Mouse (Mus musculus) erythroblast, adult 5-6 weeks (primary cell): ENCODE results near the gene Ptprg. TPM values are rescaled to one million over a fixed set of nuclear protein-coding genes. Genes with fewer than 3 reads are reported as not detected.

Experiments
- ATAC-seq: replicated peaks from 2 replicates; pipeline ENCODE4 v1.8.0; 2016; ENCODE audit warnings: moderate number of reproducible peaks, mild to moderate bottlenecking, moderate TSS enrichment, inconsistent platforms; ENCODE audit not compliant: poor library complexity, low FRiP score, severe bottlenecking
- total RNA-seq, 2 experiments: library from RNA; stranded (forward) in 1 of 2; stranded (reverse) in 1 of 2; fragments of 150-400 nt in 1 of 2; fragments of 200-764, 138-1000 nt in 1 of 2; gene quantifications; 2 replicates each; pipeline versions ENCODE4 v1.2.3 to v1.2.4; 2015 to 2017; ENCODE audit warnings: low replicate concordance in 2 of 2

Ptprg gene
- total RNA-seq, 2 experiments from 2014 or later = not detected

DNA sequence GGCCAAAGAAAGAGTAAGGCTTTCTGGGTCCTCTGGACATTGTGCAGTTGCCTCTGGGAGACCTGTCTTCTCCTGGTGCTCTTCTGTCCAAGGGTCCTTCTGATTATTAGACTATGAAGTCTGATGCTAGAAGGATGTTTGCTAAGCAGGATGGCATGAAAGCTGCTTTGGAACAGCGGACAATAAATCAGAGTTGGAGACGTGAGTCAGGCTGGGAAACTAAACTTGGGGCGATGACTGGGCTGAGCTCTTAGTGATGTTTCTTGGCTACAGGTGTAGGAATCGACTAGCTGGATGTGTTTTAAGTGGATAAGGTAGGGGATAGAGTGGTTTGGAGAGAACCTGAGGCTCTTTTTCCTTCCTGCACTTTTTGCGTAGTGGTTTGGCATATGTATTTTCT lies 59.1 kb downstream of the Ptprg start:
- no peak for ATAC-seq

DNA sequence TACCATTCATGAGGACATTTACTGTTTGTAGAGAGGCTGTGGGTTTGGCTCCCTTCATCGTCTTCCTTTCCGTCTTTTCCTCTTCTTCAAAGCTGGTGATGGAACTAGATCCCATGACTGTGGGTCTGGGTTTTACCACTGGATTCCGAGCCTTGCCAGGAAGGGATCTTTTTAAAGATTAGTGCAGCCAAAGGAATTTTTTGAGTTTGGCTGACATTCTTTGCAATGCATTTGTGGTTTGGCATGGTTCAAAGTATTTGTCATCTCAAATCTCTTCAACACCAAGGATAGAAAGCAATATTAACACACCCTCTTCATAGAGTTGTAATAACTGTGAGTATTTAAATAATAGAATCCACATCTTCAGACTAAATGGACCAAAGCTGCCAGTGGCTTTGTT lies 59.8 kb downstream of the Ptprg start:
- ATAC-seq = no peak

DNA sequence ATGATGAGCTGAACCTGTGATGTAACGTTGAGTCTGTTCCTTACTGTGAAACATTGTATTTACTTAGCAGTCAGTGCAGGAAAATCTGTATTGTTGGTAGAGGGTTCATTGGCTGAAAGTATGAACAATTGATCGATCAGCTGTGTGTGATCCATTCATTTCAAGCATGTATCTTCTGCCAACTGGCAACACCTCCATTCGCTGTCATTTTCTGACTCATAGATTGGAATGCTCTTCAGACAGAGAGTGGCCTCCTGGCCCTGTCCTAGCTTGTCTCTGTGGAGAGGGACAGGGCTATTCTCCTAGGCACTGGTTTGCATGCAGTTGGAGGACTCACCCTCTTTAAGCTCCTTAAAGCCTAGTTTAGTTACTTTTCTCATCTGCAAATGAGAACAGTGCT lies 62.4 kb downstream of the Ptprg start:
- no peak for ATAC-seq

DNA sequence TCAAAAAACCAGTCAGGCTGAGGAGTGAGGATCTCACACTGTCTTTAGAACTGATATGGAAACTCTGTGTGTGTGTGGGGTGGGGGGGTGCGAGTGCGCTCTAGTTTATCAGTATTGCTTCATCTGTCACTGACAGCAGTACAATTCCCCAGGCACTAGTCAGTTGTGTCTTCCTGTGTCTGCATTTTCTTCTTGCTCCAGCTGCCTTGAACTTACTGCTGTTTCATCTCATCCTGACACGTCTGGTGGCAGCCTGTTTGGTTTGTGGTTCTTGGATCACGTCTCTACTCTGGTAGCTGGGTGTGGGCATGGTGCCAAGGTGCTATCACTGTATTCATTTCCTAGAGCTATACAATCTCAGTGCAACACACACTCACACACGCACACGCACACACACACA lies 64.0 kb downstream of the Ptprg start:
- no peak for ATAC-seq

DNA sequence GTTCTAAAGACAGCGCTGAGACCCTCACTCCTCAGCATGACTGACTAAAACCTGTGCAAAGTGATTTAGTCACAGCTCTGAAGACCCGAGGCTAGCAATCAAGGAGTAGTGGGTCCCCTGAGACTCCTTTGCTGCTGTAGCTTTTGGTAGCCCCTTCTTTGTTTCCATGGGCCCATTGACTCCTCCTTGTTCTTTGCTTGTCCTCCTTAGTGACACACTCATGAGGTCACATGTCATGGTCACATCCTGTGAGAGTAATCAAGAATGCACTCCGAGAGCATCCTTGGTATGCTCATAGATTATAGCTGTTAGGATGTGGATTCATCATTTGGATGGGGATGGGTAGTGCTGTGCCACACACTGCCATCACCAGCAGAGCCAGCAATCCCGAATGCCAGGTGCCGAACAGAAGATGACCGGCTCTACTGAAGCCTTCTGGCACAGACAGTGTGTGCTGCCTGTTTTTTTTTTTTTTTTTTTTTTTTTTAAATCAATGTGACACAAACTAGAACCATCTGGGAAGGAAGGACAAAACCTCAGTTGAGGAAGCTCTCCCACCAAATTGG lies 64.9 kb downstream of the Ptprg start:
- no peak for ATAC-seq

DNA sequence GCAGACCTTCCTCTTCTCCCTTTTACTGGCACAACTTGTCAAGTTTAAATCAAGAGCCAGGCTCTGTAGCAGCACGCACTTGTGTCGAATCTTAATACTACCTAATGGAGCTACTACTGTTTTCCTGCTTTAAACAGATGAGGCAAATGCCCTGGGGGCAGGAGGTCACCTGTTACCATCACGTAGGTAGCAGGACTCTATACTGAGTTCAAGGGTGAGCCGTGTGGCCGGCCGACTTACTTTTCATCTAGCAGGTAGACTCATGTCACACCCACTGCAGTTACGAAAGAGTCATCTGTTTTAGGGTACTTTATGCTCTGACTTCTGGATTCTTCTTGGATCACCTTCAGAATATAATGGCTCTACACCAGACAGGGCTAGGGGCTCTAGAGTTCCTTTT lies 66.3 kb downstream of the Ptprg start:
- ATAC-seq = no peak

DNA sequence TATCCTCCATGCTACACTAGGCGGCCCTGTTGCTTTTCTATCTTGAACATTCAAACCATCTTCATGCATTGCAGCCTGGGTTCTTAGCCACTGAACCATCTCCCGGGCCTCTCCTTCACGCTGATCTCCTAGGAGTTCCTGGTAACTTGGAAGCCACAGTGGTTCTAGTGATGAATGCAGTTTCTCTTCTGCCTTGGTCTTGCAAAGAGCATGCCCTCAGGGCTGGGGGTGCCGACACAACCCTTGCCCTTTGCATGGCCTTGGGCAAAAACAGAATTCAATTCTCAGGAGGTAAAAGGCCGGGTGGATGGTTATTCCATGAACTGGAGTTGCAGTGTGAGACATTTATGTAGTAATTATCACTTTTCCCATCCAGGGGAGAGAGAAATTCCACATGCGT lies 67.0 kb downstream of the Ptprg start:
- ATAC-seq = no peak

DNA sequence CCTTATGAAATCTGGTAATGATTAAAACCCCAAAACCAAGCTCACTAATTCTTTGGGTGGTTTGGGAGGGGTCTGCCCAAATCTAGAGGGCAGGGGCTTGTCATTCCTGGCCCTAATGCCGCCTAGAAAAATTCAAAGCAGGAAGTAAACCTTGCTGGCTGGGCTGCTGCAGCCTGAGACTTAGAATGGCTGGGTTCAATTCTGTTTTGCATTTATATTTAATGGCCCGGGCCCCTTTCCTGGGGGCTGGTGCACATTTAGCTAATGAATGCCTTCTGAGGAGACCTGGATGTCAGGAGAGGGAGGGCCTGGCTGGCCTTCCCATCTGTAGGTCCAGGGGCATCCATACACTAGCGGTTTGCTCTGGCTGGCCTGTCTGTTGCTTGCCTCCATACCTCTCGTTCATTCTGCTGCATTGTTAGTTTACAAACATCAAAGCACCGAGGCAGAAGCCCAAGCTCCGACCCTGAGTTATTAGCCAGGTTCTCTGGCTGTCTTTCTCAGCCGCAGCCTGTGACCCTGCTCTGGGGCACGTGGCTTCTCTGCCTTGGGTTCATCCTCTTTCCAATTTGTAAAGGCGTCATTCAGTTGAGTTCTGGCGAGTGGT lies 67.7 kb downstream of the Ptprg start:
- no peak for ATAC-seq

DNA sequence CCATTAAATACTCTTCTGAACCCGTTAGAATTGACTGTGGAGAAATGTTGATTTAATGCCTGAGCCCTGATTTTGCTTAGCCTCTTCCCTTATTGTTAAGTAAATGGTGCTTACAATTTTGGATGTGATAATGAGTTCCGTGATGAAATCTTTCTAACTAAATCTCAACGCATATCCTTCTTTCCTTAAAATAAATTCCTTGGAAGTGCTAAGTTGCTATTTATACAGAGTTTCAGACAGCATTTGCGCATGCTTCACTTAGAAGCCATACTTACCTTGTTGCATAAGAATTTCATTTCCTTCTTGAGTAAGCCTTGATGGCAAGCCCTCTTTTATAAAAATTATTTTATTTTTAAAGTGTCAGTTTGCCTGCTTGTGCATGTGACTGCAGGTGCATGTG lies 70.2 kb downstream of the Ptprg start:
- ATAC-seq = no peak

DNA sequence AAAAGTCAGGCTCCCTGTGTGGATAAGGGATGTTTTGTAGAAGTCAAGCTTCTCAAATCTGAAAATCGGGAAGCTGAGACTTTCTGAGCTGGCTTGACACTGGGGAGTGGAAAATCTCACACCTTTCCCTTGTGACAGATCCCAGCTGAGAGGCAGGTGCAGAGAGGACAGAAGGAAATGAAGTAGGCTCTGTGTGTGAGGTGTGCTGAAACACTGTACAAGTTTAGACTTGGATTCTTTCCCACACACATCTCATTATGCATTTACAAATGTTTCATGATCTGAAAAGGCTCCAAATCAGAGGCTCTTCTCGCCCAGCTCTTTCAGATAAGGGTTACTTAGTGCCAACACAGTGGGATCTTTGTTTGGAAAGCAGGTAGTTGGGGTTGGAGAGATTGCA lies 77.4 kb downstream of the Ptprg start:
- no peak for ATAC-seq

DNA sequence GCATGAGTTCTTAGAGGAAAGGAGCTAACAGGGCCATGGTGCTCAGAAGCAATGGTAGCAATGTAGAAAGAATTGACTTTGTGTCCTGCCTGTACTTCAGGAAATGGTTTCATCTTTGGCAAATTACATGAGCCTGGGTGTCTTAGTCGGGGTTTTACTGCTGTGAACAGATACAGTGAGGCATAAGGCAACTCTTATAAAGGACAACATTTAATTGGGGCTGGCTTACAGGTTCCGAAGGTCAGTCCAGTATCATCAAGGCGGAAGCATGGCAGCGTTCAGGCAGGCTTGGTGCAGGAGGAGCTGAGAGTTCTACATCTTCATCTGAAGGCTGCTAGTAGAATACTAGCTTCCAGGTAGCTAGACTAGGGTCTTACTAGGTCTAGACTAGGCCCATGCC lies 78.2 kb downstream of the Ptprg start:
- ATAC-seq = no peak

DNA sequence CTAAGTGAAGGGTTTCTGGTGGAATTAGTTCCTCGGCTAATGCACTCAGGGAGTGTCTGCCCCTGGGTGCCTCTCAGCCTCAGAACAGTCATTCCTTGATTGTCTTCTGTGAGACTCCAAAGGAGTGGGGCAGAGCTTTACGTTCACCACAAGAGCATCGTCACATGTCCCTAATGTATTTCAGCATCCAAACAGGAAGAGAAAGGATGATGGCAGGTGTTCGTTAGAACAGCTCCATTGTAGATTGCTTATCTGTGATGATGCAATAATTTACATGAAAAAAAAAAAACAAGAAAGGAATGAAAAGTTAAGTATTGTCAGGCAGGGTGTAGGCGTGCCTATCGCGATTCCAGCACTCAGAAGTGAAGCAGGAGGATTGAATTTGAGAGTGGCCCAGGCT lies 84.3 kb downstream of the Ptprg start:
- no peak for ATAC-seq

DNA sequence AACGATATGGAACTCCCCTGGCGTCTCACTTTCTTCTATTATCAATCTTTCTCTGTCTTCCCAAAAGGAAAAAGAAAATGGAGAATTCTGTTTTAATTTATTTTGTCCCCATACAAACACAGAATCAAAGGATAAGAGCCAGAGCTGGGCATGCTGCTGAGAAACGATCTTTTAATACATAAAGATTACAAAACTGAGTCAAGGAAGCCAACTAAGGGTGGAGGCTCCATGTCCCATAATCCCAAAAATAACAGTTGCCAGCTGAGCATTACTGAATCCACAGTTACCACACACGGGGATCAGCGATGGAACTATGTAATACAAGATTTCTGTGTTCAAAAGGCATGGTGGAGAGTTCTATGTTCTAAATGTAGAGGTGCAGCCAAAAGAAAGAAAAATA lies 86.0 kb downstream of the Ptprg start:
- ATAC-seq = no peak

DNA sequence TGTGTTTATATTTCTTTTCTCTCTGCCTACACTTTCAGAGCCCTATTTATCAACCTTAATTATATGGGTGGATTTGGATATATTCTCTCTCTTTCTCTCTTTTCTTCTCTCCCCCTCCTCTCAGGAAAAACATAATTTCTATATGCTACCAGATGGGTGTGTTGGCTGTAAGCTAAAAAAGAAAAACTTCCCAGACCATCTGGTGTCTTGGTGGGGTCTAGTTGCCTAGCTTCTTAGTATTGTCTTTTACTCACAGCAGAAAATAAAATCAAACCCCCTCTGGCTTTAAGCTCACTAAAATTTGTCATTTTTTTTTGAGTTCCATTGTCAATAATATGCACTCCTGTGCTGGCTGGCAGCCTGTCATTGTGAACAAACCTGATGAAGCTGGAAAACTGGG lies 87.0 kb downstream of the Ptprg start:
- no peak for ATAC-seq

DNA sequence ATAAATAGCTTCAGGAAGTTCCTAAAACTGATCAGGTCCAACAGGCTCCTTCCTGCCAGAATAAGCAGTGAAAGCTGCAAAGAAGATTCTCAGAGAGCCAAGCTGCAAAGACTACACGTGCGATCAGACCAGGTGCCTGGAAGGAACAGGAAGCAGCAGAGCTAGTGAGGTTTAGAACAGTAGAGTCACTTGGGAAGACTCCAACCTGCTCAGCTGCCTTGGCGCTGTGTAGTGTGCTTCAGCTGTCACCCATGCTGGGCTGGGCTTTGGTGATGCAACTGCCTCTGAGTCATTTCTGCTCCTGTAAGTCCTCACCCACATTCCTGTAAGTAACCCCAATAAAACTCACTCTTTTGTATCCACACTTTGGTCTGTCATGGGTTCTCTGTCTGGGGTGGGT lies 87.7 kb downstream of the Ptprg start:
- ATAC-seq = no peak

DNA sequence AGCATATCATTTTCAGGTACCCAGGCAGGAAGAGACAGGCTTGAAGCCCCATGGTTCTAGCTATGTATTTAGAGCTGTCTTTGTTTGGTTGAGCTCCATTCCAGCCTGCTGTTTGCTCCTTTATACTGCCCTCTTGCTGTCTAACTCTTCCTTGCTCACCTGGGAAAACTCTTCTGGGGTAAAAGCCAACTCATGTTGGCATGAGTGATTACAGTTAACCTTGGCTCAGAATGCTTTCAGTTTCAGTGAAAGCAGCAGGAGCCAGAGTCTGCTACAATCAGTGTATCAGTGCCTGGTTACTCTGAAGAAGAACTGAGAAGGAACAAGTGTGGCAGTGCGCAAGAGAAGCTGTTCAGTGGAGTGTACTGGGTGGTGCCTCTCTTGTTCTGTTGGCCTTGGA lies 89.6 kb downstream of the Ptprg start:
- ATAC-seq = no peak

DNA sequence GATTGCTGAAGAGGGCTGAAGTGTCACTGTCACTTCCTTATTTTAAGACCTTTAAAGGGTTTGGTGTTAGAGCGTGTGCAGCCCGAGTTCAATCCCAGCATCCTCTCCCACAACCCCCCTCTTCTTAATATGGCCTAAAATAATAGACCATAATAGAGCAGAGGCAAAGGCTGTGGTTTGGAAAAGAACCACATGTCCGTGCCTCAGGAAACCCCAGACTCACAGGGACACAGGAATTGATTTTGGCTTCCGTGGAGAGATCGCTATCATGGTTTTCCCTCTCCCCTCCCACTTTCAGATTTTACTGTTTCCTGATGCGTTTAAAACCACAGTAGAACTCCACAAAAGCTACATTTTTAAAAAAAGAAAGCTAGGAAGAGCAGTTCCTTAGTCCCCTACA lies 104.0 kb downstream of the Ptprg start:
- no peak for ATAC-seq

DNA sequence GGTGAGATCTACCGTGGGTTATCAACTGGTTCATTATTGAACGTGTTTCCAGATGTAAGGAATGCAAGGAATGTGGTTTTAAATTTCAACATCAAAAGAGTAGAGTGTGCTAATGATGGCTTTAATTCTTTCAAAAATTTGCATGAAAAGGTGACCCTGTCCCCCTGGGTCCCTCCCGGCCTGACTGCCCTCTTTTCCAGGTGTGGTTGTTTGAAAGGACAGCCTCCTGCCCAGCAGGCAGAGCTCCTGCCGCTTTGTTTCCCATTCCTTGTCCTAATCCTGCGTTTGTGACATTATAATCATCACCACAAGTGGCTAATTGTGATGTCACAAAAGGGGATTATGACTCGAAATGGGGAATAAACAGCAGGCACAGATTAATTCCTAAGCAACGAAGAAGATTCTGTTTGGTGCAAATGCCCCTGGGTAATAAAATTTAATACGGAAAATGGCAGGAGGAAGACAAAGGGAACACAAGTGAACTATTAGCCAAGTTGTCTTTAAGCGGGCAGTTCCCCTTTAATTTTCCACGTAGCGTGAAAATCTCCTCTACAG lies 110.4 kb downstream of the Ptprg start:
- no peak for ATAC-seq

DNA sequence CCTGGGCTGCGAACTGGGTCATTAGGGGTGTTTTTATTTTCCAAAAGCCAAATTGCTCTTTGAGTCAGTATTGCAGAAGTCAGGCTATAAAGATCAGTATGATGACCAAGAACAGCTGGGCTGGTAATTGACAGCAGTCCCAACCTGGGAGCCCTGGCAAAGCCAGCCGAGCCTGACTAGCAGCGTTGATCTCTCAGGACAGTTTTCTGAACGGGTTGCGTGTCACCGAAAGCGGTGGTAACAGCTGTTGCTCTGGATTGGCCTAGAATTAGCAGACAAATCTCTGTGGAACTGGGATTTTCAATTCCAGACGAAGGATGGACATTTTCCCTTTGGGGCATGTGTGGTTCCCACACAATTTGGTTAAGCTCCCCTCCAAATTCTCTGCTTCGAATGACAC lies 111.0 kb downstream of the Ptprg start:
- ATAC-seq = no peak

DNA sequence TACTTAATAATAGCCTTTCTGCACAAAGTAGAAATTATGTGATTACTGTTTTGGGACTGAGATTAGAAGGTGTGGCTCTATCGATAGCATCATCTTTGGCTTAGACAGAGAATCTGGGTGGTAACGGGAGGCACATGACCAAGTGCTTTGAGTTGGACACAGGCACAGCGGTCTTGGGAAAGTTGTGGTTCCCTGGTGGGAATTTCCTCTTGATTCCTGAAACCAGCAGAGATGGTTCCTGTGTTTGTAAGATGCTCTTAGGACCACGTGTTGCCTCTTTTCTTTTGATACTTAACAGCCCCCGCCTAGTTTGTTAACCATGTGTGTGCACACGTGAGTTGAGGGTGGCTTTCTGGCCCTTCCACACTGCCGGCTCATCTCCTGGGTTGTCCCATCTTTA lies 111.7 kb downstream of the Ptprg start:
- ATAC-seq = no peak

DNA sequence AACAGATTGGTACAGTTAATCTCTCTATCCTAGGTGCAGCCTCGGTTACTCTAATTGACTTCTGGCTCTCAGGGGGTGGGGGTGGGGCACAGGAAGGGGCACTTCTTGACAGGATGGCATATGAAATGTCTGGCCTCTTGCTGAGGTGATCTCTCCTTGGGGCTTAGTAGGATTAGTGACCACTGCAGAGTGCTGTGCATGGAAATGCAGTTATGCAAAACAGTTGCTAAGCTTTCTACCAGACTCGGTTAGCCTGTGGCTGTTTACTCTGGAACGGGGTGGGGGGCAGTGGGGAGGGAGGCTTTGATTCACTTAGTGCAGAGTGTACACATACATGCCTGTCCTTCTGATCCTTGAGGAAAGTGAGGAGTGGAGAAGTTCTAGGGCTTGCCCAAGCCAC lies 114.4 kb downstream of the Ptprg start:
- ATAC-seq = no peak

DNA sequence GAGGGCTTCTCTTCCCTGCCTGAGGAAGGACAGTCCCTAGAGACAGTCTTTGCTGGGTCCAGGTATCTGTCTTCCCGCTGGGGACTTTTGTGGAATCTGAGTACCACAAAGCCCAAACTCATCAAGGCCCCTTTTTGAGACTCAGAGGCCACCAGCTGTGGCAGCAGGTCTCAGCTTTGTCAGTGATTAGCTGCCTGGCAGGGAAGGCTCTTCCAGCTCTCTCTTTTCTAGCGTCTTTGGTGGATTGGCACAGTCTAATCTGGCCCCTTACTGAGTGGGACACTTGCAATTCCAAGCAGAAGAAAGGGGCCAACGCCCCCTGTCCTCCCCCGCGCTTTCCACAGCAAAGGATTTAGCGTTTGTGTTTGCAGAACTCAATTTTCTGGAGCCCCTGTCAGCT lies 117.5 kb downstream of the Ptprg start:
- no peak for ATAC-seq
